Mouse (Mus musculus): ENCODE results near the gene Rbbp6. TPM values are rescaled to one million over a fixed set of nuclear protein-coding genes. Genes with fewer than 3 reads are reported as not detected.
A peak's percentile ranks its signal among the peaks of the same experiment; 100 is the strongest.

The Rbbp6 gene
- total RNA-seq, 2 experiments from 2014 or later = 44.9 to 52.5 TPM

- DNase-seq (ENCODE audit: low spot score in 2 of 2) = peak; percentile 41 to 70
Observed at GRCm38 (mm10) chr7:122970119-122970781, 4.8 kb downstream of the Rbbp6 start.

GRCm38 (mm10) chr7:122970864-122971420 is 5.5 kb downstream of the Rbbp6 start:
- DNase-seq (ENCODE audit: low spot score in 2 of 2) = no peak

GRCm38 (mm10) chr7:122972006-122972689 is 6.7 kb downstream of the Rbbp6 start:
- DNase-seq (ENCODE audit: low spot score in 2 of 2) = no peak

DNA sequence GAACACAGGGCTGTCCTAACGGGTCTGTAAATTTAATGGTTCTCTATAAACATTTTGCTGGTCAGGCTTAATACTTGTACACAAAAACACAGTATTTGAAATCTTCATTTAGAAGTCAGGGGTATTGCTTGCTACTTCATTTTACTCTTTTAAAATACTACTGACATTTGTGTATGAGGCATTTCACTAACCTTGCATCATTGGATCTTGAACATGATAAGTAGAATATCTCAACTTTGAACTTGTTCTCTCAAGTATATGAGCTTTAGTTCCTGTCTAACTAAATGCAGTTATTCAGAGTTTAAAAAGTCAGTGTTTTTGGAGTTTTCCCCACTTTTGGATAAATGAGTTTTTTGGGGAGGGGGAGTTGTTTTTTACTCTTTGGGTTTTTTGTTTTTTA is 14.0 kb downstream of the Rbbp6 start:
- no peak for DNase-seq (ENCODE audit: low spot score in 2 of 2)

DNA sequence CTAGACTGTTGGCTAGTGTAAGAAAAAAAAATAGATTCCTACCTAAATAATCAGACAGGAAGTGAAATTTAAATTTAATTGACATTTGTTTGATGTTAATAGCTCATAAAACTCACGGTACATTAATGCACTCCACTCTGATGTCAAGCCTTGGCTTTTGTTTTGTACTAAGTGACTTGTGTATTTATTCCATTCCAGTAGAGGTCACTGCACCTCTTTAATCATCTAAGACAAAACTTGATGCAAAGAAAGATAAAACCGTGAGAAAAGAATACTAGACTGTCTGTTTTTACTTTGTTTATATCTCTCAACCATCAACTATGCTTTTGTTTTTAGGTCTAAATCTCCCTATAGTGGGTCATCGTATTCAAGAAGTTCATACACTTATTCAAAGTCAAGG is 32.7 kb downstream of the Rbbp6 start:
- DNase-seq (ENCODE audit: low spot score in 2 of 2) = no peak

GRCm38 (mm10) chr7:122999871-123000396 is 34.4 kb downstream of the Rbbp6 start:
- DNase-seq (ENCODE audit: low spot score in 2 of 2) = no peak

- DNase-seq (ENCODE audit: low spot score in 2 of 2) = no peak
Observed at GRCm38 (mm10) chr7:123000796-123001195, 35.3 kb downstream of the Rbbp6 start.

DNA sequence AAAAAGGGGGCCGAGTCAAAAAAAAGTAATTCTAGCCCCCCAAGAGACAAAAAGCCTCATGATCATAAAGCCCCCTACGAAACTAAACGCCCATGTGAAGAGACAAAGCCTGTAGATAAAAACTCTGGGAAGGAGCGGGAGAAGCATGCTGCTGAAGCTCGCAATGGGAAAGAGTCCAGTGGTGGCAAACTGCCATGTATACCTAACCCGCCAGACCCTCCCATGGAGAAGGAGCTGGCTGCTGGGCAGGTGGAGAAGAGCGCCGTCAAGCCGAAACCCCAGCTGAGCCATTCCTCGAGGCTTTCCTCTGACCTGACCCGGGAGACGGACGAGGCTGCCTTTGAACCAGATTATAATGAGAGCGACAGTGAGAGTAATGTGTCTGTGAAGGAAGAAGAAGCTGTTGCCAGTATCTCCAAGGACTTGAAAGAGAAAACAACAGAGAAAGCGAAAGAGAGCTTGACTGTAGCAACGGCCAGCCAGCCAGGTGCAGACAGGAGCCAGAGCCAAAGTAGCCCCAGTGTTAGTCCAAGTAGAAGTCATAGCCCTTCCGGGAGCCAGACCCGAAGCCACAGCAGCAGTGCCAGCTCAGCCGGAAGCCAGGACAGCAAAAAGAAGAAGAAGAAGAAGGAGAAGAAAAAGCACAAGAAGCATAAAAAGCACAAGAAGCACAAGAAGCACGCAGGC is 36.0 kb downstream of the Rbbp6 start:
- peak in 1 of 2 experiments; percentile 19 for DNase-seq (ENCODE audit: low spot score in 2 of 2)

GRCm38 (mm10) chr7:123002028-123002410 is 36.5 kb downstream of the Rbbp6 start:
- no peak for DNase-seq (ENCODE audit: low spot score in 2 of 2)

DNA sequence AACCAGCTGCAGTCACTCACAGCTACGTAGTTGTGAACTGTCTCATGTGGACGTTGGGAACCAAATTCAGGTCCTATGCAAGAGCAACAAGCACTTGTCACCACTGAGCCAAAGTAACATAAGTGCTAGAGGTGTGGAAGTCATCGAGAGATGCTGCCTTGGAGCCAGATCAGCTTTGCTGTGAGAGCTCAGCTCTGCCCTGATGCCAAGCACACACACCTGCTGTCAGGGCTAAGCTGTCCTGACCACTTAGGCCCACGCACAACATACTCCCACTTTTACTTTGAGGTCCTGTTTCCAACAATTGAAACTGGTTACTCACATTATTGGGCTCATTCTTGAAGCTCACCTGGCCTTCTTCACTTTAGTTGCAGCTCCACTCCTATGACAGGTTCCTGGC is 37.7 kb downstream of the Rbbp6 start:
- DNase-seq (ENCODE audit: low spot score in 2 of 2) = no peak

GRCm38 (mm10) chr7:123004442-123004841 is 39.0 kb downstream of the Rbbp6 start:
- DNase-seq (ENCODE audit: low spot score in 2 of 2) = no peak

DNA sequence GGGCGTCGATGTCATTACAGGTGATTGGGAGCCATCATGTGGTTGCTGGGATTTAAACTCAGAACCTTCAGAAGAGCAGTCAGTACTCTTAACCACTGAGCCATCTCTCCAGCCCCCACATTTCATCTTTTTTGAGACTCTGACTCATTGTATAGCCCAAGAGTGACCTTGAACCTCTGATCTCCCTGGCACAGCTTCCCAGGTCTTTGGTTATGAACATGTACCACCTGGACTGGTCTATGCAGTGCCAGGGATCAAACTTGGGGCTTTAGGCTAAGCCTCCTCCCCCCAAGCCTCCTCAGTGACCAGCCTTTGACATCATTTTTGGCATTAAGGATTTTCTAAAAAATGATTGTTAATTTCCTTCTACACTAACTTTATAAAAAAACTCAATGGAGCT is 40.8 kb downstream of the Rbbp6 start:
- DNase-seq (ENCODE audit: low spot score in 2 of 2) = no peak

DNA sequence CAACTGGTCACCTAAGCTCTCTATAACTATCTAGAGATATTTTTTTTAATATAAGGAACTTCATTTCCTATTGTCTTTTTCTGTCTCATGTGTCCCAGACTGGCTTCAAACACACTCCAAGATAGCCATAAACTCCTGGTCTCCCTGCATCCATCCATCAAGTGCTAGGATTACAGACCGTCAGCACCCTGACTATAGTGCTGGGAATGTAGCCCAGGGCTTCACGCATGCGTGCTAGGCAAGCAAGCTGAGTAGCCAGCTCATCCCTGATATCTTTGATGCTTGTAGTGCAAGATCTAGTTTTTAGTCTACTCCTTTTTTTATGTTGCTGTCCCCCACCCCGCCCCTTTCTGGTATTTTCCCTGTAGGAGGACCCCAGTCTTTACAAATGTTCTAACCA is 42.3 kb downstream of the Rbbp6 start:
- DNase-seq (ENCODE audit: low spot score in 2 of 2) = no peak

DNA sequence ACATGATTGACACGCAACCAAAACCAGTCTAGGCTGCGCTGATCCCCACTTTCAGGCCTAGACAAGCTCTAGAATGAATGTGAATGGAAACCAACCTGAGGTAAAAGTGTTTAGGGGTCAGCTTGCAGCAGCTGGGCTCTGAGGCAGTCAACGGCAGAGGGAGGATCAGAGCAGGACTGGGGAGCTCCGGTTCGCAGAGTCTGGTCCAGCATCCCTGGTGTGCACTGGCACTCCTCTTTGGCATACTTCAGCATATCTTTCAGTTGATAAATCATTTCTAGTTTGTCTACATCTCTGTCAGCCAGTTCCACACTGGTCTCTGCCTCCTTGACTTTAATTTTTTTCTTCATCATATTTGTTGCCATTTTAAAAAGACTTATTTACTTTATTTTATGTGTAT is 48.0 kb downstream of the Rbbp6 start:
- DNase-seq (ENCODE audit: low spot score in 2 of 2) = no peak

- no peak for DNase-seq (ENCODE audit: low spot score in 2 of 2)
Observed at GRCm38 (mm10) chr7:123014729-123015128, 49.2 kb downstream of the Rbbp6 start.

- DNase-seq (ENCODE audit: low spot score in 2 of 2) = no peak
Observed at GRCm38 (mm10) chr7:123017627-123018026, 52.1 kb downstream of the Rbbp6 start.

GRCm38 (mm10) chr7:123025123-123025522 is 59.6 kb downstream of the Rbbp6 start:
- no peak for DNase-seq (ENCODE audit: low spot score in 2 of 2)

GRCm38 (mm10) chr7:123030295-123030694 is 64.8 kb downstream of the Rbbp6 start:
- DNase-seq (ENCODE audit: low spot score in 2 of 2) = no peak

DNA sequence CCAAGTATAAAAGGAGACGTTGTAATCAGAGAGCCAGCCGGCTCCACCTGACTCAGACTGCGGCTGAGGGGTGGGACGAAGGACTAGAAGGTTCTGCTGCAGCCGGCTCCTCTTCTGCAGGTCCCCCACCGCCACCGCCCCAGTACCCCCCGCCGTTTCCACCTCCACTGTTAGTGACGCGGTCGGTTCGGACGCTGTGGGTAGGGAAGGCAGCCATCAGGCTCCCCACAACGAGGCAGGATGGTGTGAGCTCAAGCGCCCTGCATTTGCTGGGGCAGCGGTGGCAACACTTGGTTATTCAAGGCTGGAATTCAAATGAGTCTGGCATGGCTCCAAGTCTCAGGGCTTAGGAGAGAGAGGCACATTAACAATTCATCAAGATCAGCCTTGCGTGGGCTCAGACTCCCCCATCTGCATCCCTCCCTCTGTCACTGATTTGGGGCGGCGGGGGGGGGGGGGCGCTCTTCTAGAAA is 65.3 kb downstream of the Rbbp6 start:
- peak in 1 of 2 experiments; percentile 44 for DNase-seq (ENCODE audit: low spot score in 2 of 2)

DNA sequence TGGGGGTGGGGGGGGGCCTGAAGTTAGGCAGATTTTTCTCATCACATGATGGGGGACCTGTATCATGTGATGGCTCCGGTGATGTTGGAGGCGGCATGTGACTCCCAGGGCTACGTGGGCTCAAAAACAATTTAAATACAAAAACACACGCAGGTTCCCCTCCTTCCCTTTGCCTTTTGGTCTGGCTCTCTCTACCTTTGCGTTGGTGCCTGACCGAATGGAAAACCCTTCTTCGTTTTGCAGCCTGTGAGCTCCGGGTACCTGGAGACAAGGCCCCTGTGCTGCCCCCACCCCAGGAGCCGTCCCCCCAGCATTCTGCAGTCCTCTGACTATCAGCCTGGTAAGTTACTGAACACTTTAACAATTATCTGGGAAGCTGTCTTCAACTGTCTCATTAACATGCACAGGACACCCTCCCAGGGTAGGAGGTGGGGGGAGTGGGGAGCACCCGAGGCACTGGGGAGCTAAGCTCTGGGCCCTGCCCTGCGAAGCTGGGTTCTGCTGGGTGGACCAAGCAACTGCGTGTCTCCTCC is 65.8 kb downstream of the Rbbp6 start:
- DNase-seq (ENCODE audit: low spot score in 2 of 2) = no peak

DNA sequence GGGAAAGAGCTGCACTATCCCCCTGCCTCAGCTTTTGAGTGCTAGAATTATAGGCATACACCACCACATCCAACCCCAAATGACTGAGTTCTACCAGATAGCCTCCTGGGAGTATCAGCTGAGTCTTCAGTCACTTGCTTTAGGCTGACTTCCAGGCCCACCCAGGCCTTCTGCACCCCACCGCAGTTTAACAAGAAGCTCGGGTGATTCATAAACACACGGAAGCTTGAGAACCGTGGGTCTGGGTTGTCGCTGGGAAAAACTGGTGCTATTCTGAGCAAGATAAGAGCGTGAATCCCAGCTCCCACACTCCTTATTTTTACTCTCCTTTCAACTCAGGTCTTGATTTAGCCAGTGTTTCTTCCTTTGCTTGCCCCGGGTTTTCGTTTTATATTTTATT is 69.8 kb downstream of the Rbbp6 start:
- no peak for DNase-seq (ENCODE audit: low spot score in 2 of 2)

Measured in gastrocnemius, postnatal 4 days (tissue).